26 mouse cellular contexts compared by ENCODE assay signal in the genomic region with DNA sequence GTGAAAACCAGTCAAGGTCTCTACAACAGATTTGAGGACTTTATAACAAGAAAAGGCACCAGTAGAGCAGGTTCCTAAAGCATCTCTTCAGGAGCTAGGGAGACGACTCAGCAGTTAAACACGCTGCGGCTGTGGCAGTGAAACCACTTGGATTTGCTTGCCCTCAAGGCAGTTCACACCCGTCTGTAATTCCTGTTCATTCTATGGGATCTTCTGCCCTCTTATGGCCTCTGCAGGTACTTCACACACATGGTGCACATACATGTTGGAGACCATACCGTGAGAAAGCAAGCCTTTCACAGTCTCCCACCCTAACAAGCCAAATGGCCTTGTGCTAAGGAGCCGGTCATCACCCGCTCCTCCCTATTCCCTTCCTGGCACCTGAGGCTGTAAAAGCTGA.
"Had no signal": no experiment of that assay in that cellular context is flagged by ENCODE, and none has a peak within 500 bp of the region (broad histone marks: within the 10 kb centered on the region; RNA-seq: fewer than 3 reads in every experiment).

No protein-coding gene starts in this region.

- H3K9me3 ChIP-seq: embryonic facial prominence, embryonic 15.5 days had no signal

- H3K36me3 ChIP-seq: embryonic facial prominence, embryonic 10.5 days; embryonic facial prominence, embryonic 12.5 days; embryonic facial prominence, embryonic 13.5 days; embryonic facial prominence, embryonic 15.5 days; forebrain, embryonic 10.5 days; forebrain, embryonic 12.5 days; forebrain, embryonic 15.5 days; heart, embryonic 10.5 days had no signal

- H3K4me2 ChIP-seq: embryonic facial prominence, embryonic 12.5 days; embryonic facial prominence, embryonic 13.5 days; embryonic facial prominence, embryonic 15.5 days; forebrain, embryonic 12.5 days; forebrain, embryonic 13.5 days; forebrain, embryonic 15.5 days had no signal

- ATAC-seq: forebrain, embryonic 13.5 days; forebrain, embryonic 14.5 days; forebrain, embryonic 15.5 days; forebrain, embryonic 16.5 days; forebrain, postnatal 0 days had no signal

- H3K4me3 ChIP-seq: embryonic facial prominence, embryonic 10.5 days; embryonic facial prominence, embryonic 12.5 days; embryonic facial prominence, embryonic 13.5 days; embryonic facial prominence, embryonic 15.5 days; erythroblast, embryonic 14.5 days; forebrain, embryonic 10.5 days; forebrain, embryonic 12.5 days; forebrain, embryonic 13.5 days; forebrain, embryonic 15.5 days; heart, adult 2 months; heart, embryonic 10.5 days had no signal

- H3K9ac ChIP-seq: embryonic facial prominence, embryonic 12.5 days; embryonic facial prominence, embryonic 13.5 days; embryonic facial prominence, embryonic 15.5 days; forebrain, embryonic 12.5 days; forebrain, embryonic 13.5 days; forebrain, embryonic 15.5 days; forebrain, postnatal 0 days had no signal

- H3K27ac ChIP-seq: embryonic facial prominence, embryonic 10.5 days; embryonic facial prominence, embryonic 12.5 days; embryonic facial prominence, embryonic 13.5 days; embryonic facial prominence, embryonic 15.5 days; forebrain, embryonic 10.5 days; forebrain, embryonic 12.5 days; forebrain, embryonic 13.5 days; forebrain, embryonic 15.5 days; heart, adult 2 months; heart, embryonic 10.5 days had no signal

- DNase-seq: cerebellum, adult 9-11 months; cerebellum, postnatal 10 days; cerebellum, postnatal 14 days; cerebellum, postnatal 25 days; cerebellum, postnatal 36 days; embryo, embryonic 11 days; forebrain, postnatal 0 days; gastrocnemius, postnatal 10 days; gastrocnemius, postnatal 14 days; gastrocnemius, postnatal 25 days; gastrocnemius, postnatal 36 days; heart, adult 11 months; heart, adult 18-20 months; heart, adult 2 months had no signal

- H3K27me3 ChIP-seq: embryonic facial prominence, embryonic 12.5 days; embryonic facial prominence, embryonic 15.5 days; forebrain, embryonic 13.5 days; forebrain, embryonic 15.5 days had no signal
